Mouse (Mus musculus) CH12.LX (cell line): Measurements from ENCODE around the gene Tspear. TPM values are rescaled to one million over a fixed set of nuclear protein-coding genes. Genes with fewer than 3 reads are reported as not detected.

Source experiments
- DNase-seq: peaks from one replicate; pipeline ENCODE4 v3.0.0-alpha.2; 2013; ENCODE audit errors: extremely low read depth
- H3K27ac ChIP-seq: 2 replicates; pipeline ENCODE4 v1.5.1; 2012; ENCODE audit warnings: low read depth, mild to moderate bottlenecking, control low read depth, moderate library complexity; ENCODE audit not compliant: insufficient read depth
- H3K27me3 ChIP-seq: replicated peaks from 2 replicates; pipeline ENCODE3; 2012; ENCODE audit warnings: inconsistent platforms
- H3K36me3 ChIP-seq, 2 experiments: replicated peaks in 1 of 2; 2 replicates each; pipeline versions ENCODE3 to v1.6.1; 2012; ENCODE audit warnings: inconsistent platforms in 1 of 2, low read length in 1 of 2, mild to moderate bottlenecking in 1 of 2, mixed read lengths in 1 of 2, moderate library complexity in 1 of 2; ENCODE audit not compliant: control insufficient read depth in 1 of 2, insufficient read depth in 1 of 2
- H3K4me1 ChIP-seq, 2 experiments: 2 replicates each; pipeline ENCODE4 v1.6.1; 2012; ENCODE audit warnings: inconsistent platforms in 1 of 2, moderate library complexity in 1 of 2; ENCODE audit not compliant: insufficient read depth in 2 of 2, control insufficient read depth in 1 of 2
- H3K4me2 ChIP-seq: 2 replicates; pipeline ENCODE4 v1.6.1; 2012; ENCODE audit warnings: low read depth, mild to moderate bottlenecking, control low read depth; ENCODE audit not compliant: poor library complexity, insufficient read depth, severe bottlenecking
- H3K4me3 ChIP-seq, 3 experiments: fragments of 150-350 bp in 1 of 3; sonication (generic) in 1 of 3; replicated peaks in 1 of 3; 2 replicates each; pipeline versions ENCODE3 to v1.5.1; 2011 to 2012; ENCODE audit warnings: low read depth in 2 of 3, low read length in 2 of 3, mild to moderate bottlenecking in 2 of 3, moderate library complexity in 2 of 3, control low read depth in 1 of 3, improper control_type of control experiment in 1 of 3, inconsistent platforms in 1 of 3, mixed read lengths in 1 of 3; ENCODE audit not compliant: poor library complexity in 1 of 3
- H3K79me2 ChIP-seq: replicated peaks from 2 replicates; pipeline ENCODE4 v1.6.1; 2012; ENCODE audit warnings: mild to moderate bottlenecking, moderate library complexity; ENCODE audit not compliant: control insufficient read depth, poor library complexity, insufficient read depth, severe bottlenecking; ENCODE audit errors: extremely low read depth
- H3K9ac ChIP-seq: 2 replicates; pipeline ENCODE4 v1.6.1; 2012; ENCODE audit warnings: low read depth, mild to moderate bottlenecking, control low read depth, moderate library complexity; ENCODE audit not compliant: insufficient read depth
- H3K9me3 ChIP-seq: replicated peaks from 2 replicates; pipeline ENCODE3; 2012; ENCODE audit warnings: low read length, inconsistent platforms, mixed read lengths
- BHLHE40 ChIP-seq: IDR thresholded peaks from 2 replicates; pipeline ENCODE4 v1.6.1; 2011; ENCODE audit warnings: mild to moderate bottlenecking, low read depth, low read length, improper control_type of control experiment
- CHD1 ChIP-seq: IDR thresholded peaks from 2 replicates; pipeline ENCODE4 v1.6.1; 2012; ENCODE audit warnings: low read depth, low read length, improper control_type of control experiment, inconsistent platforms
- CTCF ChIP-seq, 2 experiments: IDR thresholded peaks in 1 of 2; conservative IDR thresholded peaks in 1 of 2; 2 replicates each; pipeline ENCODE4 v1.5.1; 2011 to 2012; ENCODE audit warnings: low read depth in 2 of 2, low read length in 2 of 2, improper control_type of control experiment in 1 of 2, inconsistent platforms in 1 of 2, mild to moderate bottlenecking in 1 of 2, moderate library complexity in 1 of 2
- E2F4 ChIP-seq: IDR thresholded peaks from 2 replicates; pipeline ENCODE4 v1.6.1; 2011; ENCODE audit warnings: low read depth, low read length, improper control_type of control experiment; ENCODE audit not compliant: insufficient replicate concordance
- ELF1 ChIP-seq: IDR thresholded peaks from 2 replicates; pipeline ENCODE4 v1.6.1; 2014; ENCODE audit warnings: low read depth, mild to moderate bottlenecking, inconsistent platforms, low read length, improper control_type of control experiment
- EP300 ChIP-seq: IDR thresholded peaks from 2 replicates; pipeline ENCODE4 v1.6.1; 2011; ENCODE audit warnings: low read length, improper control_type of control experiment
- ETS1 ChIP-seq: conservative IDR thresholded peaks from 2 replicates; pipeline ENCODE4 v1.6.1; 2012; ENCODE audit warnings: low read depth, mild to moderate bottlenecking, inconsistent platforms, low read length, improper control_type of control experiment, moderate library complexity
- HCFC1 ChIP-seq: IDR thresholded peaks from 2 replicates; pipeline ENCODE4 v1.6.1; 2012; ENCODE audit warnings: low read depth, mild to moderate bottlenecking, inconsistent platforms, low read length, improper control_type of control experiment
- JUN ChIP-seq: IDR thresholded peaks from 2 replicates; pipeline ENCODE4 v1.6.1; 2011; ENCODE audit warnings: low read depth, mild to moderate bottlenecking, low read length, improper control_type of control experiment, moderate library complexity; ENCODE audit not compliant: insufficient read depth
- JUND ChIP-seq: conservative IDR thresholded peaks from 2 replicates; pipeline ENCODE4 v1.6.1; 2011; ENCODE audit warnings: low read depth, low read length, improper control_type of control experiment
- MAFK ChIP-seq: IDR thresholded peaks from 2 replicates; pipeline ENCODE4 v1.6.1; 2011; ENCODE audit warnings: low read length, improper control_type of control experiment; ENCODE audit not compliant: insufficient replicate concordance
- MAX ChIP-seq: IDR thresholded peaks from 2 replicates; pipeline ENCODE4 v1.6.1; 2011; ENCODE audit warnings: low read length, improper control_type of control experiment
- MAZ ChIP-seq: IDR thresholded peaks from 2 replicates; pipeline ENCODE4 v1.6.1; 2012; ENCODE audit warnings: low read depth, mild to moderate bottlenecking, inconsistent platforms, low read length, improper control_type of control experiment, moderate library complexity
- MEF2A ChIP-seq: IDR thresholded peaks from 2 replicates; pipeline ENCODE4 v1.6.1; 2014; ENCODE audit warnings: low read depth, mild to moderate bottlenecking, inconsistent platforms, low read length, improper control_type of control experiment, borderline replicate concordance
- MXI1 ChIP-seq: IDR thresholded peaks from 2 replicates; pipeline ENCODE4 v1.6.1; 2011; ENCODE audit warnings: mild to moderate bottlenecking, low read depth, low read length, improper control_type of control experiment
- MYC ChIP-seq: IDR thresholded peaks from 2 replicates; pipeline ENCODE4 v1.6.1; 2011; ENCODE audit warnings: low read depth, mild to moderate bottlenecking, improper control_type of control experiment, low read length
- NELFE ChIP-seq: IDR thresholded peaks from 2 replicates; pipeline ENCODE4 v1.6.1; 2011; ENCODE audit warnings: low read depth, low read length, improper control_type of control experiment
- SIN3A ChIP-seq: IDR thresholded peaks from 2 replicates; pipeline ENCODE4 v1.6.1; 2012; ENCODE audit warnings: low read length, improper control_type of control experiment, inconsistent platforms
- TBP ChIP-seq: conservative IDR thresholded peaks from 2 replicates; pipeline ENCODE4 v1.6.1; 2011; ENCODE audit warnings: low read depth, low read length, improper control_type of control experiment
- USF1 ChIP-seq: IDR thresholded peaks from 2 replicates; pipeline ENCODE4 v1.6.1; 2014; ENCODE audit warnings: low read depth, mild to moderate bottlenecking, inconsistent platforms, low read length, improper control_type of control experiment
- USF2 ChIP-seq: conservative IDR thresholded peaks from 2 replicates; pipeline ENCODE4 v1.6.1; 2011; ENCODE audit warnings: low read depth, low read length, improper control_type of control experiment
- ZC3H11A ChIP-seq: IDR thresholded peaks from 2 replicates; pipeline ENCODE4 v1.6.1; 2012; ENCODE audit warnings: low read depth, mild to moderate bottlenecking, inconsistent platforms, low read length, improper control_type of control experiment
- ZKSCAN1 ChIP-seq: IDR thresholded peaks from 2 replicates; pipeline ENCODE4 v1.6.1; 2012; ENCODE audit warnings: low read depth, inconsistent platforms, low read length, improper control_type of control experiment, borderline replicate concordance
- ZMIZ1 ChIP-seq: IDR thresholded peaks from 2 replicates; pipeline ENCODE4 v1.6.1; 2012; ENCODE audit warnings: low read depth, mild to moderate bottlenecking, inconsistent platforms, low read length, improper control_type of control experiment
- ZNF384 ChIP-seq: IDR thresholded peaks from 2 replicates; pipeline ENCODE4 v1.6.1; 2012; ENCODE audit warnings: low read depth, low read length, improper control_type of control experiment, inconsistent platforms
- dilution Hi-C: fragments of 300-500 bp; cut with MboI; formaldehyde crosslinking; loops from 2 replicates; pipeline ENCODE4 v1.14.3; 2020; ENCODE audit warnings: low sequenced_read_pairs; ENCODE audit not compliant: extremely low pct_unique_long_range_greater_than_20kb, extremely low pct_ligation_motif_present
- in situ Hi-C: fragments of 300-500 bp; cut with MboI; formaldehyde crosslinking; loops from 3 replicates; pipeline ENCODE4 v1.14.3; 2019; ENCODE audit warnings: low sequenced_read_pairs, low pct_ligation_motif_present, low pct_unique_long_range_greater_than_20kb, mixed read lengths
- polyA plus RNA-seq: library from polyadenylated mRNA; unstranded; fragments of >175 nt; gene quantifications from 2 replicates; pipeline ENCODE4 v1.2.1, GENCODE M21; 2012; ENCODE audit warnings: low read depth; ENCODE audit not compliant: insufficient read length
- total RNA-seq, 2 experiments: library from RNA; depleted of rRNA; stranded (reverse); fragments of 300-350 nt in 1 of 2; fragments of >200 nt in 1 of 2; gene quantifications; 2 replicates each; pipeline ENCODE4 v1.2.3; 2012 to 2014

Tspear gene
- total and polyA plus RNA-seq, 3 experiments, result 0.09 to 0.42 TPM; not detected in 1

DNA sequence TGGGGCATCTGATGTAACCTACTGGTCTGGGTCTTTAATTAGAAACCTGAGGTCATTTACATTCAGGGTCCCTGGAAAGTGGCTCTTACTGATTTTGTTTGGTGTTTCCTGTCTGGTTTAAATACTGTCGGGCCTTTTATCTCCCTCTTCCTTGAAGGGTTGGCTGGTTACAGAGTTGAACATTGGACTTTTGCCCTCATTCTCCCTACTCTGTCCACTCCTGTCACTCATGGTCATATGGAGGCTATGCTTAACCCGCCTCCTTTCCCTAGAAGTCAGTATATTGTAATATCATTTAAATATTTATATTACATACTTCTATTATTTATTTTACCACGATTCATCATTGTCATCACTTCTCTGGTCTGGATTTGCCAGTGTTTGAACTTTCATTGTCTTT is 117.7 kb downstream of the Tspear start:
- in situ Hi-C loops, result no loop called here
- no peak overlapping the region for H3K4me2 ChIP-seq

DNA sequence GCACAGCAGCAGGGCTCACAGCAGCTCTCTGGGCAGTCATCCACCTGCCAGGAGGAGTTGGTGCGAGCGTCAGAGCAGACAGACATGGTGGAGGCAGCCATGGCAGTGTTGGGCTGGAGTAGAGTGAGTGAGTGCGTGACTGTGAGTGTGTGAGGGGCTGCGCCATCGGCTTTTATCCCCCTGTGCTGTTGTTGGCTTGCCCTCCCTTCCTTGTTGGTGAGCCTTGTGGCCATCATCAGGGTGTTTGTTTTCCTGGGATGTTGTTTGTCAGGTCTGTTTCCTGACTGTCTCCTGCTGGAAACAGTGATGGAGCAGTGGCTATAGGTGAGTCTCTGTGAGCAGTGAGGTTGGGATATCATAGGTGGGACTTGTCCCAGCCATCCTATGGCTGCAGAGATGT is 125.4 kb downstream of the Tspear start, which contains the start of gene Gm9507:
TSS of gene Gm9507 (minus strand) at position 101 of the 400 bp plus-strand sequence.
- H3K4me2 ChIP-seq, result no peak within 1 kb of the TSS
- H3K27ac ChIP-seq, result no peak within 1 kb of the TSS
- peaks cover 62% of the 10 kb centered on the region for H3K27me3 ChIP-seq
- peaks cover 4% of the 10 kb centered on the region for H3K9me3 ChIP-seq
- H3K4me1 ChIP-seq, result no peaks in the 10 kb centered on the region
- no peak for DNase-seq
- no peak within 1 kb of the TSS for H3K4me3 ChIP-seq
- dilution Hi-C loops (no loop called here), in situ Hi-C loops (no loop called here)
- TF ChIP-seq MAX, result no peak
- no peak for TF ChIP-seq EP300
- TF ChIP-seq MEF2A, result no peak
- no peak for TF ChIP-seq ZC3H11A
- no peak for TF ChIP-seq NELFE
- no peak for TF ChIP-seq E2F4
- no peak for TF ChIP-seq CHD1
- no peak for TF ChIP-seq JUND
- TF ChIP-seq ZNF384, result no peak
- TF ChIP-seq MAFK, result no peak
- no peak for TF ChIP-seq JUN
- TF ChIP-seq HCFC1, result no peak
- no peak for TF ChIP-seq USF1
- no peak for TF ChIP-seq BHLHE40
- TF ChIP-seq MAZ, result no peak
- no peaks in the 10 kb centered on the region for H3K36me3 ChIP-seq
- no peak within 1 kb of the TSS for H3K9ac ChIP-seq
- H3K79me2 ChIP-seq, result no peaks in the 10 kb centered on the region

More for the DNA sequence above, 117.7 kb downstream of the Tspear start:
- Histone ChIP-seq H3K27ac (no peak overlapping the region), H3K36me3 (no peaks in the 10 kb centered on the region), H3K79me2 (no peaks in the 10 kb centered on the region), H3K4me1 (no peaks in the 10 kb centered on the region), H3K27me3 (peaks cover 45% of the 10 kb centered on the region), H3K9ac (no peak overlapping the region), H3K4me3 (no peak overlapping the region), H3K9me3 (peaks cover 4% of the 10 kb centered on the region)
- TF ChIP-seq JUND (no peak), MXI1 (no peak), ELF1 (no peak), CTCF (conservative IDR thresholded peaks at IDR 0.05 in 1 of 2, IDR thresholded peaks at IDR 0.05 in 1 of 2; ENCODE audit: low read depth in 2 of 2, low read length in 2 of 2) (no peak), ZKSCAN1 (no peak), SIN3A (no peak), CHD1 (no peak), ZMIZ1 (no peak), E2F4 (no peak), NELFE (no peak), JUN (no peak), BHLHE40 (no peak), USF2 (no peak), ETS1 (no peak), MYC (no peak), TBP (no peak), MEF2A (no peak), EP300 (no peak)
- DNase-seq, result no peak
- dilution Hi-C loops, result no loop called here
